Mouse (Mus musculus): Measurements from ENCODE around the gene Kif2a. TPM values are rescaled to one million over a fixed set of nuclear protein-coding genes. Genes with fewer than 3 reads are reported as not detected.
"Not testable (repeated sequence)": the region's sequence is repeated elsewhere in the genome, so short reads cannot be mapped to it uniquely, and the experiment has no call there.

The Kif2a gene
- polyA plus RNA-seq, 1 experiment from 2014 or later, result 20.2 TPM

DNA sequence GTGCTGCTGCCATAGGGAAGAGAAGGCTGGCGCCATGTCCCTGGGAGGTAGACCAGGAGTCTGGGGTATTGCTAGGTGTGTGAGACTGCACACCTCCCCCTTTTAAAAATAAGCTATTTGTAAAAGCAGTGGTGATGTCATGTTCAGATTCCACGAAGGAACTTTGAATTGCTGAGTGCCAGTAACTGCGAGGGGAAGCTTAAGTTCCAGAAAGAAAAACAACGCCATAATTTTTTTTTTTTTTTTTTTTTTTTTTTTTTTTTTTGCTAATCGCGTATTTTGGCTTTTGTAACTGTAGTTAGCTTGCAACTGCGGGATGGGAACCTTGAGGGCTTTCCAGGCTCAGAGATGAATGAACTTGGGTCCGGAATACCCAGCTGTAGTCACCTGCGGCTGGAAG, 76.4 kb downstream of the Kif2a start:
- 78% methylated on average over 9 of the region's 9 CpGs for WGBS
- Histone ChIP-seq H3K27me3 (no peaks in the 10 kb centered on the region), H3K9me3 (no peaks in the 10 kb centered on the region), H3K27ac (no peak overlapping the region), H3K4me1 (peaks cover 17% of the 10 kb centered on the region), H3K36me3 (peaks cover 12% of the 10 kb centered on the region), H3K9ac (no peak overlapping the region), H3K4me2 (replicated peaks) (no peak overlapping the region), H3K4me3 (no peak overlapping the region)
- ATAC-seq (ENCODE audit: low FRiP score, low read depth), result no peak

DNA sequence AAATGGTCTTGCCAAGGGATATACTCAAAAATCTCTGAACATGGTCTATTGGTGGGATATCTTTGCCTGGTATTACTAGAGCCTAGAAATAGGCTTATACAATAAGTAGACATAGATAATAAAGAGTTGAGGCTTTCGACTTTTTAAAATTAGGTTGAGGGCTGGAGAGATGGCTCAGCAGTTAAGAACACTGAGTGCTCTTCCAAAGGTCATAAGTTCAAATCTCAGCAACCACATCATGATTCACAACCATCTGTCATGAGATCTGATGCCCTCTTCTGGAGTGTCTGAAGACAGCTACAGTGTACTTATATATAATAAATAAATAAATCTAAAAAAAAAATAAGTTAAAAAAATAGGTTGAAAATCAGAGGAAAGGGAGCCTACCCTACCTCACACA, 79.2 kb downstream of the Kif2a start:
- no peak overlapping the region for H3K4me2 ChIP-seq (replicated peaks)
- H3K9ac ChIP-seq, result no peak overlapping the region
- no peak overlapping the region for H3K27ac ChIP-seq
- H3K9me3 ChIP-seq, result no peaks in the 10 kb centered on the region
- H3K27me3 ChIP-seq, result no peaks in the 10 kb centered on the region
- WGBS, result 91% methylated on average over 1 of the region's 1 CpGs
- H3K4me3 ChIP-seq, result no peak overlapping the region
- no peak for ATAC-seq (ENCODE audit: low FRiP score, low read depth)
- peaks cover 2% of the 10 kb centered on the region for H3K4me1 ChIP-seq
- H3K36me3 ChIP-seq, result no peaks in the 10 kb centered on the region

DNA sequence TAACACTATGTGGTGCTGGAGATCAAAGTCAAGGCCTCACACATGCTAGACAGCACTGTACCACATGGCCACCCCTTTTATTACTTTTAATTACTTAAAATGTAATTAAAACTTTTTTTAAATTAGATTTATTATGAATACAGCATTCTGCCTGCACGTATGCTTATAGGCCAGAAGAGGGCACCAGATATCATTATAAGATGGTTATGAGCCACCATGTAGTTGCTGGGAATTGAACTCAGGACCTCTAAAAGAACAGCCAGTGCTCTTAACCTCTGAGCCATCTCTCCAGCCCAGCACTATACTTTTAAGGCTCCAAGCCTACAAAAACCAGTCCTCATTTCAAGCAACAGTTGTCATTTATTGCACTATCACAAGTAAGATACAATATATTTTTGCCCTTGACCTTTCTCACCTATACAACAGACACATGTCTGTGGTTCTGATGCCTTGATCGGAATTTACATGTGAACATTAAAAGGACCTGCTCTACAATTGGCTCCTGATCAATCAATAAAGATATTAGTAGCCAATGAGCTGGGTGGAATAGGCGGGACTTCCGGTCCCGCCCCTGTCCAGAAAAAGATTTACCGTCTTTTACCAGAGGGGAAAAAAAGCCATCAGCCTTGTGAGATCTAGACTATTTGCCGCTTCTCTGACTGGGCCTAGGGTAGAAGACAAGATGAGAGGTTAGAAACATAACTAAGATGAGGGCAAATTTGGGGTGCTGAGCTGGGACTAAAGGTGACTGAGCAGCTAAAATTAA, 80.5 kb downstream of the Kif2a start:
- H3K27ac ChIP-seq, result no peak overlapping the region
- H3K4me2 ChIP-seq (replicated peaks), result no peak overlapping the region
- H3K9ac ChIP-seq, result no peak overlapping the region
- no peaks in the 10 kb centered on the region for H3K36me3 ChIP-seq
- no peak for ATAC-seq (ENCODE audit: low FRiP score, low read depth)
- H3K4me3 ChIP-seq, result no peak overlapping the region
- H3K9me3 ChIP-seq, result no peaks in the 10 kb centered on the region
- H3K27me3 ChIP-seq, result no peaks in the 10 kb centered on the region
- no peaks in the 10 kb centered on the region for H3K4me1 ChIP-seq
- 32% methylated on average over 7 of the region's 7 CpGs for WGBS

DNA sequence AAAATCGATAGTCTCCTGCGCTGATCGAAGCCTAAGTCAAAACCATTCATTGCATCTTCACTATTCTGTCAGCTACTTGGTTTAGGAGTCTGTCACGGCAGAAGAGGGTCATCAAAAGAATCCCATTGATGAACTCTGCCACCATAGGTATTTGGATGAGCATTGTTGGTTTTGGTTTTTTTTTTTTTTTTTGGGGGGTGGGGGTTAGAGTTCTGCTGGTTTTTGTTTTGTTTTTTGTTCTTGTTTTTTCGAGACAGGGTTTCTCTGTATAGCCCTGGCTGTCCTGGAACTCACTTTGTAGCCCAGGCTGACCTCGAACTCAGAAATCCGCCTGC, 84.8 kb downstream of the Kif2a start:
- no peaks in the 10 kb centered on the region for H3K27me3 ChIP-seq
- H3K4me2 ChIP-seq (replicated peaks), result peak overlapping the region; percentile 71
- peaks cover 7% of the 10 kb centered on the region for H3K4me1 ChIP-seq
- H3K4me3 ChIP-seq, result peak overlapping the region; percentile 98
- H3K36me3 ChIP-seq, result no peaks in the 10 kb centered on the region
- H3K9ac ChIP-seq, result peak overlapping the region; percentile 90
- no peak for ATAC-seq (ENCODE audit: low FRiP score, low read depth)
- WGBS, result 25% methylated on average over 7 of the region's 7 CpGs
- H3K27ac ChIP-seq, result no peak overlapping the region
- H3K9me3 ChIP-seq, result no peaks in the 10 kb centered on the region

DNA sequence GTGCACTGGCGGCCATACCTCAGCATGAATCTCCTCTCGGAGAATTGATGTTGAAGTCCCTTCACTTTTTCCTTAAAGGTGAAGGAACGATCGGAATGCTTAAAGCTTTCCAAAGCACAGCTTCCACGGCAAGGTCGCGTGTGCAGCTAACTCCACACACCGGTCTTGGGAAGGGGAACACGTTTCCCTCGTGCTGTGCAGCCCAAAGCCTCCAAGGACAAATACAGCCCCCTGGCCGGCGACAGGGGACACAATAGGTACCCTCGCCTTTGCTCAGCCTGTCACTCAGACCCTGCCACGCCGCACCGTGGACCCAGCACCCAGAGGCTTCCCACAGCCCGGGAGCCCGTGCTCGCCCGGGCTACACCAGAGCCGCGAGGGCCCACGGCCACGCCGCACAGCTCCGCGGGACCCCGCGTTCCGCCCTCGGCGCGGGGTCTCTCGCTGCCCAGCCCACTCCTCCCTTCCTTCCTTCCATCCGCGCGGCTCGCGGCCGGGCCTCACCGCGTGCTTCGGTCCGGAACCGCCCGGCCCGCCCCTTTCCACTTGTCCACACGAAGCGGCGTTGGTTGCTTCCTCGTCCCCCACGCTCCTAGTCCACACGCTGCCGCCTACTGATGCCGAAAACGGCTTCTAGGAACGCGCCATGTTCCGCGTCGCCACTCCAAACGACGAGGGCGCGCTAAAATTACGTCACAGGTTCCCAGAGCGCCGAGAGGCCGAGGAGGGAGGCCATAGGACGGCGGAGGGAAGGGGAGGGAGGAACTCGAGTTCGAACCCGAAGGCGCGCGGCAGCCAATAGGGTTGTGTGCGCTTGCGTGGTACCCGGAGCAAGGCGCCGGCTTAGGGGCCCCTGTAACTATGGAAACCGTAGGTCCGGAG, 85.4 kb downstream of the Kif2a start, which contains the start of gene Ipo11:
Ipo11 (minus strand) TSS at position 703 of the 882 bp plus-strand sequence.
- under 1% methylated on average over 76 of the region's 84 CpGs for WGBS
- peak; percentile 97 for ATAC-seq (ENCODE audit: low FRiP score, low read depth)
- Histone ChIP-seq H3K4me3 (peak within 1 kb of the TSS; percentile 98), H3K27ac (peak within 1 kb of the TSS; percentile 86), H3K36me3 (no peaks in the 10 kb centered on the region), H3K4me1 (peaks cover 7% of the 10 kb centered on the region), H3K27me3 (no peaks in the 10 kb centered on the region), H3K4me2 (replicated peaks) (peak within 1 kb of the TSS; percentile 71), H3K9ac (peak within 1 kb of the TSS; percentile 90), H3K9me3 (no peaks in the 10 kb centered on the region)

DNA sequence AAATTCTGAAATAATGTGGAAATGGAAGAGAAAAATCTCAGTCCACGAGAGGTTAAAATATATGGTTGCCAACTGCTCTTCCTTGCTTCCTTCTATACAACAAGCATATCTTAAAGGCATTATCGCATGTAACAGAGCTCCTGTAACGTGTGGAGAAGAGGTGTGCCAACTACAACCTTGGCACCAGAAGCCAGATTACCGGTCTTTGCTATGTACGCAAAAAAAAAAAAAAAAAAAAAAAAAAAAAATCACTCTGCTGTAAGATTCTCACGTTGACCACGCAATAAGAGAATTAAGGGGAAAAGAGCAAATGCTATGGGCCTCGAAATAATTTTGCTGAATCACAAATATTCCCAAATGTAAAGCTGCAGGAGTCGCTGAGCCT, 86.1 kb downstream of the Kif2a start:
- H3K36me3 ChIP-seq, result no peaks in the 10 kb centered on the region
- no peak for ATAC-seq (ENCODE audit: low FRiP score, low read depth)
- peak overlapping the region; percentile 90 for H3K9ac ChIP-seq
- WGBS, result 7% methylated on average over 9 of the region's 9 CpGs
- no peaks in the 10 kb centered on the region for H3K9me3 ChIP-seq
- H3K4me3 ChIP-seq, result peak overlapping the region; percentile 98
- no peak overlapping the region for H3K27ac ChIP-seq
- peaks cover 7% of the 10 kb centered on the region for H3K4me1 ChIP-seq
- peak overlapping the region; percentile 71 for H3K4me2 ChIP-seq (replicated peaks)
- H3K27me3 ChIP-seq, result no peaks in the 10 kb centered on the region

DNA sequence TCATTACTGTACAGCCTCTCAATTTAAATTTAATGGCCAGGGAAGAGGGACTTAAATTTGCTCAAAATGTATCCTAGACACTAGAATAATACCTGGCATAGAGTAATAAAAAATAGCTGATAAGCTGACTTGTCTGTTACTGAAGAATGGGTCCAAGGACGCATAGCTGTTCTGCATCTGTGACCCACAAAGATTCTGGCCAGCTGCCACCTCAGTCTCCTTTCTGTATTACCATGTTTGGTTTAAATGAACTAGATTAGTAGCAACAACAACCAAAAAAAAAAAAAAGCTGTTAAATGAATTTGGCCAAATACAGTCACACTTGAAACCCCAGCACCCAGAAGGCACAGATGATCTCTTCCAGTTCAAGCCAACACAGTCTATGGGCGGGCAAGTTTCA, 92.7 kb downstream of the Kif2a start:
- H3K27ac ChIP-seq, result no peak overlapping the region
- no peaks in the 10 kb centered on the region for H3K27me3 ChIP-seq
- 89% methylated on average over 2 of the region's 2 CpGs for WGBS
- no peak for ATAC-seq (ENCODE audit: low FRiP score, low read depth)
- peaks cover 19% of the 10 kb centered on the region for H3K36me3 ChIP-seq
- H3K4me1 ChIP-seq, result no peaks in the 10 kb centered on the region
- peaks cover 10% of the 10 kb centered on the region for H3K9me3 ChIP-seq
- H3K4me3 ChIP-seq, result no peak overlapping the region
- H3K4me2 ChIP-seq (replicated peaks), result no peak overlapping the region
- H3K9ac ChIP-seq, result no peak overlapping the region

DNA sequence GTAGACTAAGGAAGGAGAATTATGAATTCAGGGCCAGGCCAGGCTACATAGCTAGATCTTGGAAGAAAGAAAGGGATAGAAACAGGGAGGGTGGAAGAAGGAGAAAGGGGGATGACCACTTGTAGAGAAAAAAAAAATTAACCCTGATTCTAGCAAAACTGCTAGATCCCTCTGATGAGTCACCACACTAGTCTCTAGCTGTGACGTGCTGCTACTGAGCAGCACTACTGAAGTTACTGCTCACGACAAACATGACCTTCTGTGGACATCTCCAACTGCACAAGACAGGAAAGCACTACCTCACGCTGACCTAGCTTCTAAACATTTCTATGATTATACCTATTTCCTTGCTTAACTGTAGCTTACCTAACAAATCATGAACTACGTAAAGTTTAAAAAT, 93.6 kb downstream of the Kif2a start:
- no peak overlapping the region for H3K4me2 ChIP-seq (replicated peaks)
- peaks cover 10% of the 10 kb centered on the region for H3K9me3 ChIP-seq
- no peak for ATAC-seq (ENCODE audit: low FRiP score, low read depth)
- no peak overlapping the region for H3K9ac ChIP-seq
- peaks cover 20% of the 10 kb centered on the region for H3K36me3 ChIP-seq
- 93% methylated on average over 4 of the region's 4 CpGs for WGBS
- no peaks in the 10 kb centered on the region for H3K27me3 ChIP-seq
- H3K4me3 ChIP-seq, result no peak overlapping the region
- no peaks in the 10 kb centered on the region for H3K4me1 ChIP-seq
- H3K27ac ChIP-seq, result no peak overlapping the region

DNA sequence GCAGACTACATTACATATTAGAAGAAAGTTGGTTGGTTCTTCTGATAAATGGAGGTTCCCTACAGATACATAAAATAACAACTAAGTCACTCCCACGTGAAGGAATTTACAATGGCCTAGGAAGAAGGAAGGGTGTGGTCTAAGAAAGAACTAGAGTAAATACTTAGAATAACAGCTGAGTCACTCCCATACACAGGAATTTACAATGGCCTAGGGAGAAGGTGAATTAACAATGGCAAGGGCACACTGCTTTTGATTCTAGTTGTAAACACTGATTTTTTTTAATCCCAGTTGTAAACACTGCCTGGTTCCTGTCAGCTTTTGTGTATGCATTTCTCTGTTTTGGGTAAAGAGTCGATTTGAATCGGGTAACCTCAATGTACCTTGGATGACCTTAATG, 96.0 kb downstream of the Kif2a start:
- not testable (repeated sequence) for H3K4me2 ChIP-seq (replicated peaks)

DNA sequence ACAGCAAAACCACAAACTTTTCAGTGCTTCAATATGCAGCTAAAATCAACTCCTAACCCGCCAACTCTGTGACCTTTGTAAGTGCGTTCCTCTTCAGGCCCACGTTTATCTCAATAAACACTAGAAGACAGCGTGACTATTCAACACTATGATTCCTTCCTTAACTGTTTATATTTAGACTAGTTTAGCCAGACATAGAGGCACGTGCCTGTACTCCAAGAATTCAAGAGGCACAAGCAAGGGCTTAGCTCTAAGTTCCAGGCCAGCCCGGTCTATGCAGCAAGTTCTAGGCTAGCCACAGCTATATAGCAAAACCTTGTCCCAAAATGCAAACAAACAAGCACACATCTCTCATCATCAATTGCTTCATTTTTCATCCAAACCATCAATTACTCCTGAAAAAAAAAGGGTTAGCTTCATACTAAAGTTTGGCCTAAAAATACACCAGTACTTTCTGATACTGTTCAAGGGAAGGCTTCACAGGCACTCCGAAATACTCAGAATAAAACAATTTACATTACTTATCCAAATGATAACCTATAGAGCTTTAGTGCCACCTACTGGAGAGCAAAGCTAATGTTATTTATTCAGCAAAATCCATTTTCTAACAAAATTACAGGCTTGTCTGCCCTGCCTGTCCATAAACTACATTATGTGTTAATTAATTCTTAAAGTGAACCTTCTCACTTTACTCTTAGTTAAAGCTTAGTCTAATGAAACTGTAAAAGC, 103.4 kb downstream of the Kif2a start:
- Histone ChIP-seq H3K4me1 (no peaks in the 10 kb centered on the region), H3K36me3 (peaks cover 34% of the 10 kb centered on the region), H3K4me2 (replicated peaks) (no peak overlapping the region), H3K9me3 (no peaks in the 10 kb centered on the region), H3K27ac (no peak overlapping the region), H3K4me3 (no peak overlapping the region), H3K9ac (no peak overlapping the region), H3K27me3 (no peaks in the 10 kb centered on the region)
- WGBS, result 91% methylated on average over 7 of the region's 7 CpGs
- no peak for ATAC-seq (ENCODE audit: low FRiP score, low read depth)

More for the DNA sequence above, 96.0 kb downstream of the Kif2a start:
- 90% methylated on average over 3 of the region's 3 CpGs for WGBS
- H3K27me3 ChIP-seq; H3K9ac ChIP-seq; H3K4me1 ChIP-seq; H3K9me3 ChIP-seq; H3K27ac ChIP-seq; ATAC-seq (ENCODE audit: low FRiP score, low read depth); H3K4me3 ChIP-seq: not testable (repeated sequence)
- H3K36me3 ChIP-seq, result peaks cover 39% of the 10 kb centered on the region

DNA sequence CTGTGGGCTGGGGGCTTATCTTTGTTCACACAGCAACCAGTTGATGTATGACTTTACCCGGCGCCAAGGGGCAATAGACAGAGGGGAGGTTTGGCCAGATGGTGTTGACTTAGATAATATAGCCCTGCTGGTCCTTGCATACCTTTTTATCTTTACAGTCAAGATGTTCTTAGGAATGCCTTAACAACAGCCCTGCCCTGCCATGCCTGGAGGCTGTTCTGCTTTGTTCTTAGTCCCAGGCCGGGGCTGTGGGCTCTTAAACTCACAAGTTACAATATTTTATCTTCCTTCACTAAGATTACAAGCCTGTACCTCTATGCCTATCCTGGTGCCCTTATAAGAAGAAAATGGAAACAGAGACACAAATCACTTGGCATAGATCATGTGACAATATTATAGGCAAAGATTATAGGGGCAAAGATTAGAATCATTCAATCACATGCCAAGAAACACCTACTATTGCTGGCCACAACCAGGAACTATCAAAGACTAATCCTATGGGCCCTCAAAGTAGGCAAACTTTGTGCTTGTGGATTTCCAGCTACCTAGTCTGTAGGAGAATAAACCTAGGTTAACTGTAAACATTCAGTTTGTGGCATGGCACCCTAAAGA, 108.7 kb downstream of the Kif2a start:
- Histone ChIP-seq H3K9ac (no peak overlapping the region), H3K27ac (no peak overlapping the region), H3K9me3 (no peaks in the 10 kb centered on the region), H3K4me1 (no peaks in the 10 kb centered on the region), H3K36me3 (peaks cover 22% of the 10 kb centered on the region), H3K4me3 (no peak overlapping the region), H3K4me2 (replicated peaks) (no peak overlapping the region), H3K27me3 (no peaks in the 10 kb centered on the region)
- no peak for ATAC-seq (ENCODE audit: low FRiP score, low read depth)
- 36% methylated on average over 3 of the region's 3 CpGs for WGBS

DNA sequence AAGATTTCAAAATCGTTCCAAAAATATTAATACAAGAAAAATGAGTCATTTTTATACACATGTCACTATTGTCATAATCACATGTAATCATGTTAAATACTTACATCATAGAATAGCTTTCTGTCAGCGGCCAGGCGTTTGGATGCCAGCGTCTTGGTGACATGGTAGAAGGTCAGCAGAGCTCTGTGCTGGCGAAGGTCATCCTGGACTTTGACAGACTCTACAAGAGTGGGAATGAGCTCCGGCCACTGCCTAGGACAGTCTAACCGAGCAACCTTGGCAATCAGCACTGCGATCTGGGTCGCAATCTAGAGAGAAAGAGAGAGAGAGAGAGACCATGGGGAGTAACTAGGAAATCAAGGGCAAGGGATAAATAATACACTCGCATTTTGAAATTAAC, 111.8 kb downstream of the Kif2a start:
- no peaks in the 10 kb centered on the region for H3K4me1 ChIP-seq
- no peaks in the 10 kb centered on the region for H3K27me3 ChIP-seq
- peaks cover 46% of the 10 kb centered on the region for H3K36me3 ChIP-seq
- no peak overlapping the region for H3K27ac ChIP-seq
- H3K4me2 ChIP-seq (replicated peaks), result no peak overlapping the region
- H3K9ac ChIP-seq, result no peak overlapping the region
- H3K9me3 ChIP-seq, result no peaks in the 10 kb centered on the region
- H3K4me3 ChIP-seq, result no peak overlapping the region
- ATAC-seq (ENCODE audit: low FRiP score, low read depth), result no peak
- WGBS, result 95% methylated on average over 10 of the region's 10 CpGs
